8 mouse cellular contexts compared by ENCODE assay signal in the genomic region with DNA sequence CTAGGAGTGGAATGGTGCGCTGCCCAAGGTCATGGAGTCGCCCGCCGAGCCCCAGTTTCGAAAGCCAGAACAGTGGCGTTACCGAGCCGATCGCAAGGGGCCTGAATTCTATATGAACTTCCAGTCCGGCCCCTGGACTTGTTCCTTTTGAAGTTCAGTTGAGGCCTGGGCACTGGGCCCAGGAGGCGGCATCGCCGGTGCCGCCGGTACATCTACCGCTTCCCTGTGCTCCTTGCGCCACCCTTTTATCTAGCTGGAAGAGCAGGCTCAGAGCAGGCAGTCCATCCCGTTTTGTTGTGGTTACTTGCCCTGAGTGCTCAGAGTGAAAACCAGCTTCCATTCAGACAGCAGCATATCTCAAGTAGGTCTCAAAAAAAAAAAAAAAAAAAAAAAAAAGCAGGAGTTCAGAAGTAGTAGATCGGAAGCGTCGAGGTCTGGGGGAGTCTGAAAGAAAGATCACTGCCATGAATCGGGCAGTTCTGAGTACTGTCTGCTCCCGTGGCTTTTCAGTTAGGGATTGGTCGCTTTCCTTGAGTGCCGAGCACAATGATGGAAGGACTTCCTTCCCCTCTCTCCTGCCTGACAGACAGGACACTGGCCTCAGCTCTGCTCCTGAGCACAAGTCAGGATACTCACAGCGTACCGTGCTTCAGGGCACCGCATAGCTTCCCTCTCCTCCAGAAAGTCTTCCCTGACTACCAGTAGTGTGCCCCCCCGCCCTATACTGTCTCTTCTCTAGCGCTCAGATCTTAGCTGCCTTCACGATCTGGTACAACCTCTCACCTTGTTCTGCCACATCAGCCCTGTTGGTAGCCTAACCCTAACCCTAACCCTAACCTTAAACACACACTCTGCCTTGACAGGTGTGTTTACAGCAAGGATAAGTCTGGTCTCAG. TPM values are rescaled to one million over a fixed set of nuclear protein-coding genes. Genes with fewer than 3 reads are reported as not detected.
DNase-seq lines count a peak whose midpoint lies in the region; ATAC-seq and TF ChIP-seq lines count a peak whose summit lies in the region.

No protein-coding gene starts in this region.

- no peaks in the 10 kb centered on the region for H3K9me3 ChIP-seq in hindbrain, embryonic 12.5 days (replicated peaks)
- no peaks in the 10 kb centered on the region for H3K9me3 ChIP-seq in limb, embryonic 14.5 days (ENCODE audit: control insufficient read depth, low read length)
- no peaks in the 10 kb centered on the region for H3K9me3 ChIP-seq in midbrain, embryonic 14.5 days (ENCODE audit: control insufficient read depth, low read length)

- H3K27ac ChIP-seq in hindbrain, embryonic 12.5 days = no peak overlapping the region
- no peak overlapping the region for H3K27ac ChIP-seq in limb, embryonic 14.5 days (replicated peaks; ENCODE audit: low read depth, low read length)
- no peak overlapping the region for H3K27ac ChIP-seq in midbrain, embryonic 14.5 days (replicated peaks; ENCODE audit: low read depth, low read length)

- peak overlapping the region; percentile 72 for H3K4me3 ChIP-seq in hindbrain, embryonic 12.5 days
- peak overlapping the region; percentile 68 for H3K4me3 ChIP-seq in limb, embryonic 14.5 days (replicated peaks; ENCODE audit: low read length)
- peak overlapping the region; percentile 65 for H3K4me3 ChIP-seq in midbrain, embryonic 14.5 days (replicated peaks; ENCODE audit: low read depth, low read length)

- no peak for TF ChIP-seq POLR2A in limb, embryonic 14.5 days (IDR thresholded peaks at IDR 0.05; ENCODE audit: borderline replicate concordance, extremely low read depth, insufficient read depth, insufficient read length)

- no peaks in the 10 kb centered on the region for H3K27me3 ChIP-seq in hindbrain, embryonic 12.5 days
- no peaks in the 10 kb centered on the region for H3K27me3 ChIP-seq in limb, embryonic 14.5 days (ENCODE audit: control insufficient read depth, insufficient read depth, low read length)
- no peaks in the 10 kb centered on the region for H3K27me3 ChIP-seq in midbrain, embryonic 14.5 days (ENCODE audit: control insufficient read depth, insufficient read depth, low read length)

- H3K36me3 ChIP-seq in hindbrain, embryonic 12.5 days = no peaks in the 10 kb centered on the region
- no peaks in the 10 kb centered on the region for H3K36me3 ChIP-seq in limb, embryonic 14.5 days (ENCODE audit: control insufficient read depth, insufficient read depth, low read length)
- H3K36me3 ChIP-seq in midbrain, embryonic 14.5 days (ENCODE audit: control insufficient read depth, insufficient read depth, low read length) = no peaks in the 10 kb centered on the region

- intact Hi-C loops in gastrocnemius, postnatal 14 days (cut with DNase I; ENCODE audit: low total_unique reads) = no loop called here

- peaks cover 21% of the 10 kb centered on the region for H3K4me1 ChIP-seq in hindbrain, embryonic 12.5 days
- peaks cover 9% of the 10 kb centered on the region for H3K4me1 ChIP-seq in limb, embryonic 14.5 days (ENCODE audit: control insufficient read depth, insufficient read depth, low read length)
- peaks cover 10% of the 10 kb centered on the region; the same call in 1 of the 2 replicates for H3K4me1 ChIP-seq in midbrain, embryonic 14.5 days (ENCODE audit: control insufficient read depth, insufficient read depth, low read length)

- peak; percentile 16; the same call in 1 of the 2 replicates for ATAC-seq in erythroblast, adult 5-6 weeks (replicated peaks; ENCODE audit: low FRiP score, poor library complexity, severe bottlenecking)
- ATAC-seq in hindbrain, embryonic 12.5 days (ENCODE audit: low FRiP score) = peak; percentile 2; the same call in 1 of the 2 replicates
- no peak for ATAC-seq in limb, embryonic 14.5 days (ENCODE audit: low FRiP score, low read depth)
- no peak for ATAC-seq in midbrain, embryonic 14.5 days (ENCODE audit: low FRiP score, low TSS enrichment)

- H3K4me2 ChIP-seq in hindbrain, embryonic 12.5 days (replicated peaks) = peak overlapping the region; percentile 97
- H3K4me2 ChIP-seq in limb, embryonic 14.5 days (replicated peaks; ENCODE audit: low read depth, low read length, severe bottlenecking) = peak overlapping the region; percentile 98
- H3K4me2 ChIP-seq in midbrain, embryonic 14.5 days (ENCODE audit: low read length) = peak overlapping the region; percentile 99

- 9% methylated on average over 31 of the region's 31 CpGs for WGBS in hindbrain, embryonic 12.5 days
- 9% methylated on average over 31 of the region's 31 CpGs for WGBS in limb, embryonic 14.5 days
- 8% methylated on average over 31 of the region's 31 CpGs for WGBS in midbrain, embryonic 14.5 days

- peak overlapping the region; percentile 75 for H3K9ac ChIP-seq in hindbrain, embryonic 12.5 days
- H3K9ac ChIP-seq in limb, embryonic 14.5 days (ENCODE audit: low read depth, low read length, severe bottlenecking) = peak overlapping the region; percentile 60
- peak overlapping the region; percentile 62 for H3K9ac ChIP-seq in midbrain, embryonic 14.5 days (replicated peaks; ENCODE audit: low read length)

- DNase-seq in gastrocnemius, adult 8-10 months (ENCODE audit: low spot score in 2 of 2) = peak; percentile 23 to 45
- DNase-seq in gastrocnemius, postnatal 14 days = no peak
- peak; percentile 9 to 30 for DNase-seq in adrenal gland, postnatal 4 days (ENCODE audit: low spot score in 2 of 2)
- no peak for DNase-seq in limb, embryonic 14.5 days (ENCODE audit: low spot score)
- DNase-seq in midbrain, embryonic 14.5 days = peak; percentile 67
- peak; percentile 53 for DNase-seq in testis, postnatal 10 days (ENCODE audit: low spot score)

RNA-seq across cellular contexts. Expression of a gene that starts 0.9 kb away (rescaled TPM):
- total RNA-seq in gastrocnemius, adult 8-10 months (2022) = 1 to 10 TPM; 5.4 to 6.8 (median 6.1) TPM
- total RNA-seq in gastrocnemius, postnatal 14 days (2021) = 1 to 10 TPM; 2.9 to 3.3 TPM
- total RNA-seq in adrenal gland, postnatal 4 days (2021) = 10 to 100 TPM; 28.4 to 33.2 TPM
- 102 and 114 TPM in 2 replicates for total RNA-seq in erythroblast, adult 5-6 weeks (2015; ENCODE audit: low replicate concordance)
- total RNA-seq in erythroblast, adult 5-6 weeks (2017; ENCODE audit: low replicate concordance) = 96.2 and 117 TPM in 2 replicates
- polyA plus RNA-seq in hindbrain, embryonic 12.5 days (2016; fragmentation: Nextera tagmentation; extraction: Ambion mirVana) = 31.8 and 33.1 TPM in 2 replicates
- 9.8 and 10.7 TPM in 2 replicates for polyA plus RNA-seq in limb, embryonic 14.5 days (2012; rRNA removed)
- 14.6 and 16.5 TPM in 2 replicates for polyA plus RNA-seq in limb, embryonic 14.5 days (2014; fragmentation: Nextera tagmentation; extraction: Ambion mirVana)
- 15.4 and 21.6 TPM in 2 replicates for polyA plus RNA-seq in midbrain, embryonic 14.5 days (2014; fragmentation: Nextera tagmentation; extraction: Ambion mirVana)

RNA-seq across cellular contexts. Expression of a gene that starts 24.1 kb away (rescaled TPM):
- 10 to 100 TPM in 2 of 4 experiments, 1 to 10 TPM in 2; 6.3 to 16.2 (median 11.4) TPM for total RNA-seq in gastrocnemius, adult 8-10 months (2022)
- total RNA-seq in gastrocnemius, postnatal 14 days (2021) = 1 to 10 TPM; 4.2 to 4.3 TPM
- total RNA-seq in adrenal gland, postnatal 4 days (2021) = 10 to 100 TPM; 22.4 to 22.6 TPM
- 15.7 and 23.2 TPM in 2 replicates for total RNA-seq in erythroblast, adult 5-6 weeks (2015; ENCODE audit: low replicate concordance)
- total RNA-seq in erythroblast, adult 5-6 weeks (2017; ENCODE audit: low replicate concordance) = 31.3 and 38.8 TPM in 2 replicates
- polyA plus RNA-seq in hindbrain, embryonic 12.5 days (2016; fragmentation: Nextera tagmentation; extraction: Ambion mirVana) = 78.8 and 85.6 TPM in 2 replicates
- 49.8 and 58.7 TPM in 2 replicates for polyA plus RNA-seq in limb, embryonic 14.5 days (2012; rRNA removed)
- 85.3 and 98.9 TPM in 2 replicates for polyA plus RNA-seq in limb, embryonic 14.5 days (2014; fragmentation: Nextera tagmentation; extraction: Ambion mirVana)
- 14.0 and 25.4 TPM in 2 replicates for polyA plus RNA-seq in midbrain, embryonic 14.5 days (2014; fragmentation: Nextera tagmentation; extraction: Ambion mirVana)

RNA-seq across cellular contexts. Expression of a gene that starts 24.2 kb away (rescaled TPM):
- 10 to 100 TPM; 16.6 to 20.2 (median 19.3) TPM for total RNA-seq in gastrocnemius, adult 8-10 months (2022)
- total RNA-seq in gastrocnemius, postnatal 14 days (2021) = 10 to 100 TPM; 16.4 to 19.3 TPM
- 10 to 100 TPM; 38.5 to 41.5 TPM for total RNA-seq in adrenal gland, postnatal 4 days (2021)
- 5.6 and 10.0 TPM in 2 replicates for total RNA-seq in erythroblast, adult 5-6 weeks (2015; ENCODE audit: low replicate concordance)
- 6.3 and 7.5 TPM in 2 replicates for total RNA-seq in erythroblast, adult 5-6 weeks (2017; ENCODE audit: low replicate concordance)
- 37.3 and 37.5 TPM in 2 replicates for polyA plus RNA-seq in hindbrain, embryonic 12.5 days (2016; fragmentation: Nextera tagmentation; extraction: Ambion mirVana)
- 50.7 and 58.0 TPM in 2 replicates for polyA plus RNA-seq in limb, embryonic 14.5 days (2012; rRNA removed)
- polyA plus RNA-seq in limb, embryonic 14.5 days (2014; fragmentation: Nextera tagmentation; extraction: Ambion mirVana) = 36.9 and 43.7 TPM in 2 replicates
- polyA plus RNA-seq in midbrain, embryonic 14.5 days (2014; fragmentation: Nextera tagmentation; extraction: Ambion mirVana) = 31.8 and 34.6 TPM in 2 replicates

RNA-seq across cellular contexts. Expression of a gene that starts 47.3 kb away (rescaled TPM):
- total RNA-seq in gastrocnemius, adult 8-10 months (2022) = under 1 TPM; 0.10 to 0.40 (median 0.21) TPM
- total RNA-seq in gastrocnemius, postnatal 14 days (2021) = under 1 TPM; 0.18 to 0.55 TPM
- under 1 TPM; 0.22 to 0.25 TPM for total RNA-seq in adrenal gland, postnatal 4 days (2021)
- total RNA-seq in erythroblast, adult 5-6 weeks (2015; ENCODE audit: low replicate concordance) = 1.0 and 2.5 TPM in 2 replicates
- 0.56 and 1.3 TPM in 2 replicates for total RNA-seq in erythroblast, adult 5-6 weeks (2017; ENCODE audit: low replicate concordance)
- 0.14 and 0.38 TPM in 2 replicates for polyA plus RNA-seq in hindbrain, embryonic 12.5 days (2016; fragmentation: Nextera tagmentation; extraction: Ambion mirVana)
- 0.16 and 0.33 TPM in 2 replicates for polyA plus RNA-seq in limb, embryonic 14.5 days (2012; rRNA removed)
- 0.28 and 0.50 TPM in 2 replicates for polyA plus RNA-seq in limb, embryonic 14.5 days (2014; fragmentation: Nextera tagmentation; extraction: Ambion mirVana)
- polyA plus RNA-seq in midbrain, embryonic 14.5 days (2014; fragmentation: Nextera tagmentation; extraction: Ambion mirVana) = 0.19 and 0.28 TPM in 2 replicates

Comparison
In these comparisons a context has a peak if more than half of its experiments do, and no peak if none do; other contexts are left out.
1. DNase-seq: peak in gastrocnemius, adult 8-10 months (2 of 2), adrenal gland, postnatal 4 days (2 of 2), midbrain, embryonic 14.5 days (single experiment) and testis, postnatal 10 days (single experiment); none in gastrocnemius, postnatal 14 days (single experiment) and limb, embryonic 14.5 days (single experiment).
2. ATAC-seq: peak in erythroblast, adult 5-6 weeks (single experiment) and hindbrain, embryonic 12.5 days (single experiment); none in limb, embryonic 14.5 days (single experiment) and midbrain, embryonic 14.5 days (single experiment).
3. Peak in every context shown above with its lines, with median percentiles within 50 percentile points of each other: H3K4me2 ChIP-seq, H3K4me3 ChIP-seq and H3K9ac ChIP-seq.